Mouse (Mus musculus) limb, embryonic 15.5 days (tissue): ENCODE measurements around the gene Fto. TPM values are rescaled to one million over a fixed set of nuclear protein-coding genes. Genes with fewer than 3 reads are reported as not detected.
A peak's percentile ranks its signal among the peaks of the same experiment; 100 is the strongest.

Experiments used
- ATAC-seq: fragments of 200-750 bp; cut with Nextera tagmentation; 2 replicates; pipeline ENCODE4 v1.8.0; 2017; ENCODE audit warnings: low read depth, moderate TSS enrichment; ENCODE audit not compliant: insufficient number of reproducible peaks, low FRiP score, low TSS enrichment
- H3K27ac ChIP-seq: fragments of 300-500 bp; sonication (generic); 2 replicates; pipeline ENCODE4 v1.5.1; 2015; ENCODE audit warnings: moderate library complexity, mild to moderate bottlenecking, inconsistent platforms
- H3K27me3 ChIP-seq: fragments of 300-500 bp; sonication (generic); 2 replicates; pipeline ENCODE4 v1.6.1; 2015; ENCODE audit warnings: inconsistent platforms
- H3K36me3 ChIP-seq: fragments of 300-500 bp; sonication (generic); 2 replicates; pipeline ENCODE4 v1.6.1; 2015; ENCODE audit warnings: inconsistent platforms
- H3K4me1 ChIP-seq: fragments of 300-500 bp; sonication (generic); 2 replicates; pipeline ENCODE4 v1.6.1; 2015; ENCODE audit warnings: inconsistent platforms
- H3K4me2 ChIP-seq: fragments of 300-500 bp; sonication (generic); 2 replicates; pipeline ENCODE4 v1.6.1; 2015; ENCODE audit warnings: mild to moderate bottlenecking, inconsistent platforms
- H3K4me3 ChIP-seq: fragments of 300-500 bp; sonication (generic); 2 replicates; pipeline ENCODE4 v1.5.1; 2015; ENCODE audit warnings: mild to moderate bottlenecking, inconsistent platforms
- H3K9ac ChIP-seq: fragments of 300-500 bp; sonication (generic); 2 replicates; pipeline ENCODE4 v1.6.1; 2015; ENCODE audit warnings: inconsistent platforms
- H3K9me3 ChIP-seq: fragments of 300-500 bp; sonication (generic); 2 replicates; pipeline ENCODE4 v1.6.1; 2016; ENCODE audit warnings: inconsistent platforms
- WGBS: fragments of 180-500 bp; shearing (Covaris S2); methylation state at CpG from one replicate; pipeline ENCODE4 v1.1.7; 2015; 5-methylcytosine and 5-hydroxymethylcytosine counted together
- polyA plus RNA-seq: library from polyadenylated mRNA; unstranded; fragments of >200 nt; fragmentation: Nextera tagmentation; extraction: Ambion mirVana; gene quantifications from 2 replicates; pipeline ENCODE4 v1.2.1, GENCODE M21; 2015

Fto gene
- polyA plus RNA-seq, 1 experiment from 2014 or later, result 97.1 TPM

DNA sequence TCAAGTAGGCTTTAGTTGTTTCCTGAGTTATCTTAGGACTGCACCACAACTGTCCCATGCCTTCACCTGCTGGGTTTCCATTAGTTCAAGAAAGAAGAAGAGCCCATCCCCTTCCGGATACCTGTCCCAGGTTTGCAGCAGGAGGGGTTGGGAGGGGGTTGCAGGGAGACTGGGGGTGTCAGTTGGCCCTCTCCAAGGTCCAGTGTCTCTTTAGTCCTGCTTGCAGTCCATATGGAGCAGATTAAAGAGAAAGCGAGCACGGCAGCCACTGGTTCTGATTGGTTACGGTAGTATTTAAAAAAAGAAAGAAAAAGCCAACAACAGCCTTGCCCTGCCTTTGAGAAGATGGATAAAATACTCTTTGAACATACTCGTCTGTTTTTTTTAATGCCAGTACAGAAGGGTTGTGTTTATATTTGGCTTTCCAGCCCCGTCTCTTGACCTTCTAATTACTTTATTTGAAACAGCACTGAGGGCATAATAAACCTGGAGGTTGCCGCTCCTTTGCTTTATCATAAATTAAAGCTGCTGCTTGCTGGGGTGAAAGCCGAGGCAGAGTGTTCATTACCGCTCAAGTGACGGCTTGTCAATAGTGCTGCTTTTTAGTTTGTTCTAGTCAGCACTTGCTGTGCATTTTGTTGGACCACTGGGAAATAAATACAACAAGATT is 279.2 kb downstream of the Fto start:
- H3K27ac ChIP-seq, result no peak overlapping the region
- H3K9ac ChIP-seq, result no peak overlapping the region
- H3K4me2 ChIP-seq, result peak overlapping the region; percentile 33
- ATAC-seq, result no peak
- 0 out of 2 replicates have a peak, but pooled peaks cover 3% of the 10 kb centered on the region for H3K36me3 ChIP-seq
- 13% methylated on average over 10 of the region's 10 CpGs for WGBS
- peaks cover 12% of the 10 kb centered on the region; the same call in 1 of the 2 replicates for H3K4me1 ChIP-seq
- no peak overlapping the region for H3K4me3 ChIP-seq
- H3K9me3 ChIP-seq, result no peaks in the 10 kb centered on the region
- peaks cover 4% of the 10 kb centered on the region; the same call in 1 of the 2 replicates for H3K27me3 ChIP-seq

DNA sequence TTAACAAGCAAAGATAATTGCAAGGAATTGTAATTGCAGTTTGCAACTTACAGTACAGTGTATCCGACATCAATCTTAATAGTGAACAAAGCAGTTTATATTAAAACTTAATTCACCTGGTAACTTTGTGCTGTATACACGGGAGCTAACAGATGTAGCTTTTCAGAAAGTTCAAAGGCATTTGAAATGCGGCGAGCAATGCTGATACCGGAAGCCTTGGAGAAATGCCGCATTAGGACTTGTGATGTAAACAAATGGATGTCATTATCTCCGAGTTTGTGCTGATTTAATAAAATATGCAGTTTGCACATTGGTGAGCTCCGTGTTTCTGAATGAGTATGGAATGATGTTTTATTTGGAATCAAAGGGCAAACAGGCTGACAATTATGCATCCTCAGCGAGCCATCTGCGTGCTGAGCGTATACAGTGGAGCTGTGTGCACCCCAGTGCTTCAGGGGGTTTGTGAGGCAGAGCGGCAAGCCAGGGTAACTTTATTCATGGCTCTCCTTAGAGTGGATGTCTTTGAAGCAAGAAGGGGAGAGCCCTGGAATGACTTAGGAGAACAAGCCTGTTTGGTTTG is 280.0 kb downstream of the Fto start:
- H3K9me3 ChIP-seq, result no peaks in the 10 kb centered on the region
- H3K9ac ChIP-seq, result no peak overlapping the region
- WGBS, result 25% methylated on average over 12 of the region's 12 CpGs
- no peak overlapping the region for H3K4me3 ChIP-seq
- no peak overlapping the region for H3K4me2 ChIP-seq
- H3K4me1 ChIP-seq, result peaks cover 12% of the 10 kb centered on the region; the same call in 1 of the 2 replicates
- ATAC-seq, result no peak
- peaks cover 4% of the 10 kb centered on the region; the same call in 1 of the 2 replicates for H3K27me3 ChIP-seq
- H3K36me3 ChIP-seq, result 0 out of 2 replicates have a peak, but pooled peaks cover 3% of the 10 kb centered on the region
- H3K27ac ChIP-seq, result no peak overlapping the region

DNA sequence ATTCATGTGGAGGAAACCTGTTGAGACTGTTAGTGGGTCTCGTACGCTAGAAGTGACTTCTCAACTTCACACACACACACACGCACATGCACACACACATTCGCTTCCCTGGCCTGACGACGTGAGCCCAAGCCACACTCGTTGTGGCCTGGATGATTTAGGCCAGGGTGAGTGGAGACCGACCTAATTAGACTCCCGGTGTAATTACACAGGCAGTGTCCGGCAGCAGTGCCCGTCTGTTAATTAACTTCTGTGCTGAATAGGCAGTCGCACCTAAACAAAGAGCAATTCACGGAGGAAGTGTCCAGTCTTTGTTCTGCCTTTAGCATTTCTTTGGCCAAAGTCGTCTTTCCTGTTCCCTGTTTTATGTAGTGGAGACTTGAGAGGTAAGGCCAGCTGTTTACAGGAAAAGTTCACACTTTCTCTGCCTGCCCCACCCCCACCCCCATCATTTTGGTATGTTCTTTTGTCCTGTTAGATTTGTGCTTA is 286.1 kb downstream of the Fto start:
- Histone ChIP-seq H3K36me3 (0 out of 2 replicates have a peak, but pooled peaks cover 3% of the 10 kb centered on the region), H3K4me1 (no peaks in the 10 kb centered on the region), H3K27me3 (no peaks in the 10 kb centered on the region; the same call in 1 of the 2 replicates), H3K9ac (no peak overlapping the region), H3K27ac (no peak overlapping the region), H3K4me2 (no peak overlapping the region), H3K4me3 (no peak overlapping the region), H3K9me3 (no peaks in the 10 kb centered on the region)
- no peak for ATAC-seq
- 43% methylated on average over 14 of the region's 14 CpGs for WGBS

DNA sequence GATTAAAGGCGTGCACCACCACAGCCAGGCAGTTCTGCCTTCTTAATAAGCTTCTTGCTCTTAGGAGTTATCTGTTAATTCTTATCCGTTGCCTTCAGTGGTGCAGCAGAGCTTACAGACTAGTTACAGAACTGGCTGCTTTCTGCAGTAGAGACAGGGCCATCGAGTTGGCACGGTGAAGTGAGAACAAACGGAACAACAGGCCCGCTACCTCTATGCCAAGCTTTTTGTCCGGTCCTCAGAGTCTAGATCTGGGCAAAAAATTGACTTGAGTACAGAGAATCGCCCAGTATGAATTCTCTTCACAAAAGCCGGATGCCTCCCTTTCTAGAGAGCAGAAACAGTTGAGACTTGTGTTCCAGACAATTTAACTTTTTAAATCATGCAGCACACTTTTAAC is 290.4 kb downstream of the Fto start:
- ATAC-seq, result no peak
- no peak overlapping the region for H3K27ac ChIP-seq
- H3K9ac ChIP-seq, result no peak overlapping the region
- no peak overlapping the region for H3K4me2 ChIP-seq
- no peaks in the 10 kb centered on the region for H3K36me3 ChIP-seq
- WGBS, result 93% methylated on average over 9 of the region's 9 CpGs
- no peaks in the 10 kb centered on the region for H3K27me3 ChIP-seq
- peaks cover 4% of the 10 kb centered on the region; the same call in 1 of the 2 replicates for H3K4me1 ChIP-seq
- no peaks in the 10 kb centered on the region for H3K9me3 ChIP-seq
- H3K4me3 ChIP-seq, result no peak overlapping the region

DNA sequence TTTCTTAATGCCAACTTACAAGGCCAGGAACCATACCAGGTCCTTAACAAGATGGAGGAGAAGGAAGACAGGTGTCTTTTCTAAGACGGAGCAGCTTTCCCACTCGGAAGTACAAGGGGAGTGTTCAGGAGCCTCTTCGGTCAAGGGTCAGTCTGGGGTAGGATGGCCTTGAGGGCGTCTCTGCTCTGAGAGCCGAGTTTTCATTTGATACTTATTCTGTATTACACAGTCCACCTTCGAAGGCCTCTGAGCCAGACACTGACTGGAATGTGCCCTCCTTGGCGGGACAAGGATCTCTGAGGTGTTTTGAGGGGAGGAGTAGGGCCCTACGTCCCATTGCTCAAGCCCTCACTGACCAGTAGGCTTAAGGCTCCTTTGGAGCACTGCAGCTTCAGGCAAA is 292.6 kb downstream of the Fto start:
- H3K27me3 ChIP-seq, result peaks cover 12% of the 10 kb centered on the region
- H3K27ac ChIP-seq, result no peak overlapping the region
- H3K9me3 ChIP-seq, result no peaks in the 10 kb centered on the region

DNA sequence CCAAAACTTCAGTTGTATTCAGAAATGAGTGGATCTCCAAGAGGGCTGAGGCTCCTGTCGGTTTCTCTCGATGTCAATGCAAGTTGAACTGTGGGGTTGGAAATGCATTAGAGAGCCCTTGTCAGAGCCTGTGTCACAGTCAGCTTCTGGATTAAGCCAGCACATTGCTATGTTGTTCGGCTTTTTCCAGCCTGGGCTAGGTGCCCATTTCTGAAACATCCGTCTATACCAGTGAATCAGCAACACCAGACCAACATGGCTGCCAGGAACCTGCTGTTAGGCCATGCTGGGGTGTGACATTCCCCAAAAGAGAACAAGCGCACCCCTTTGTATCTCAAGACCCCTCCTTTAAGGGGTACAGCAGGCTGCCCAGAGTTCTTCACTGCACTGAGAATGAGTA is 293.8 kb downstream of the Fto start:
- peaks cover 18% of the 10 kb centered on the region for H3K4me1 ChIP-seq
- no peak for ATAC-seq
- peaks cover 19% of the 10 kb centered on the region for H3K27me3 ChIP-seq
- H3K36me3 ChIP-seq, result no peaks in the 10 kb centered on the region
- H3K27ac ChIP-seq, result no peak overlapping the region
- H3K4me2 ChIP-seq, result no peak overlapping the region
- no peak overlapping the region for H3K4me3 ChIP-seq
- 77% methylated on average over 5 of the region's 5 CpGs for WGBS
- H3K9ac ChIP-seq, result no peak overlapping the region
- no peaks in the 10 kb centered on the region for H3K9me3 ChIP-seq

More for the DNA sequence above, 292.6 kb downstream of the Fto start:
- WGBS, result 69% methylated on average over 8 of the region's 8 CpGs
- no peak overlapping the region for H3K4me2 ChIP-seq
- H3K36me3 ChIP-seq, result no peaks in the 10 kb centered on the region
- H3K4me3 ChIP-seq, result no peak overlapping the region
- no peak overlapping the region for H3K9ac ChIP-seq
- ATAC-seq, result no peak
- H3K4me1 ChIP-seq, result peaks cover 6% of the 10 kb centered on the region

DNA sequence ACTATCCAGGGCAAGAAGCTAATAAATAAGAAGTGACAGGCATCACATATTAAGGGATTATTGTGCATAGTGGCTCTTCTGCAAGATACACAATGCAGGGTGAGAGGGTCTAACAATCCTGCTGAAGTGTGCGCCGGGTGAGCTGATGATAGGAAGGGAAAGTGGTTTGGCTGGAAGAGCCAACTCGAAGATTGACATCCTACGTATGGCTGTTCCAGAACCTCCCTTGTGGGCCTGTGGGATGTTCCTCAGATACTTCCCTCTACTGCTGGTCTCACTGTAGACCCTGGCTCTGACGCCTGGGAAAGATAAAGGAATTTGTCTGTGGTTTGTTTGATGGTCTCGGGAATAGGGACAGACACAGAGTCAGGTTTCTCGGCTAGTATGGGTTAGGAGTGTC is 297.9 kb downstream of the Fto start:
- no peak for ATAC-seq
- Histone ChIP-seq H3K9ac (no peak overlapping the region), H3K9me3 (no peaks in the 10 kb centered on the region), H3K27me3 (peaks cover 23% of the 10 kb centered on the region), H3K36me3 (no peaks in the 10 kb centered on the region), H3K27ac (no peak overlapping the region), H3K4me2 (no peak overlapping the region), H3K4me1 (peaks cover 46% of the 10 kb centered on the region), H3K4me3 (no peak overlapping the region)
- WGBS, result 42% methylated on average over 7 of the region's 7 CpGs

DNA sequence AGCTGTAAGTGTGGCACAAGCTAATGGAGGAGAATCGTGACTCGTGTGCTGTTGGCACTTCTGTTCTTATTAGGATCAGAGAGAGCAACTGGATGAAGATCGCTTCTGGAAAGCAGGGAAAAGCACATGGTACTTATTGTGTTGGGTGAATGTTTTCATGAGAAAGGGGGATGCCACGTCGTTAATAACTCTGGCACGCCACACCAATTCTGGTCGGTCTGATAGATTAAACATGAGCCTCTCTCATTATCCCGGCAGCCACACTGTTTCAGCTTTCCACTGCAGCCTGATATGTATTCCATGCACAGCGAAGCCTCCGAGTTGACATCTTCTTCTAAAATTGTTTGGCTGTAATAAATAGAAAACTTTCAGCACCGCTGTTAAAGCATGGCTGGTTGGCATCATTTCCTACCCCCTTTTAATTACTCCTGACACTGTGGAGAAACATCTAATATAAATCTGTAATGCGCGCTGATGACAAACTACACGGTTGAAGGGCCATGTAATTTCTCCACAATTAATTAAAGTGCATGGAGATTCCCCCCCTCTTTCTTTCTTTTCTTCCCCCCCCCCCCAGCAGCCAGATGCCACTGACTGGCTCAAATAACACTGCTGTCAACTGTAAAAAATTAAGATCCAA is 298.5 kb downstream of the Fto start:
- Histone ChIP-seq H3K36me3 (no peaks in the 10 kb centered on the region), H3K4me2 (no peak overlapping the region), H3K9me3 (no peaks in the 10 kb centered on the region), H3K4me3 (no peak overlapping the region), H3K27ac (no peak overlapping the region), H3K4me1 (peaks cover 47% of the 10 kb centered on the region), H3K9ac (no peak overlapping the region), H3K27me3 (peaks cover 28% of the 10 kb centered on the region)
- ATAC-seq, result no peak
- WGBS, result 41% methylated on average over 14 of the region's 14 CpGs

DNA sequence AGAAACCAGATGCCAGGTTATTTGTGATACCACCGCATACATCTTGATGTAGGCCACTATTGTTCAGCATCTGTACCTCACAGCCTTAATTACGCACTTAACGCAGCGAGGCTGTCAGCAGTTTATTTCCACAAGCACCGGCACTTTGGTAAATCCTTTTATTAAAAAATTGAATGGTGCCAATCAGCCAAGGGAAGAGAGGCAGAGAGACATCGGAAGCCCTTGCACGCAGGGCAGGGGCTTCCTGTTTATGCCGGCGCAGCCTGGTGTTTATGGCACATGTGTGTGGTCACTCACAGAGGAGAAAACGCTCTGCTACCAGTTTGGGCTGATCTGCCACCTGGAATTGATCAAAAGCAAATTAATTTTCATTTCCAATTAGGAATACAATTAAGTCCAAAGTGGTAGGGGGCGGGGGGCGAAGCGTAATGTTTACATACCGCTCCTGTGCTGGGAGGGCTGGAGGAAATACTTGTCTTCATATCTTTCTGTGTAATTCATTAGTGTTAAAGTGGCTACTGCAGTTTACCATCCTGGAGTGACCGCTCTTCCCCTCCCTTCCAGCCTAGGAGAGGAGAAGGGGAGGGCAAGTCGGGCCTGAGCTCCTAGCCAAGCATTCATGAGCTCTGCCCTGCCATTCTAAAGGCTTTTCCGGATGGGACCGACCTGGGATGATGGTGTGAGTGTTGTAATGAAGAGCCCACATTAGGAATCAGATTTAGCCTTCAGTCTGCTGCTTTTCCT is 299.2 kb downstream of the Fto start:
- ATAC-seq, result no peak
- H3K27ac ChIP-seq, result no peak overlapping the region
- WGBS, result 39% methylated on average over 18 of the region's 18 CpGs
- H3K4me1 ChIP-seq, result peaks cover 47% of the 10 kb centered on the region
- H3K9ac ChIP-seq, result no peak overlapping the region
- H3K4me2 ChIP-seq, result no peak overlapping the region
- no peaks in the 10 kb centered on the region for H3K36me3 ChIP-seq
- no peak overlapping the region for H3K4me3 ChIP-seq
- H3K9me3 ChIP-seq, result no peaks in the 10 kb centered on the region
- H3K27me3 ChIP-seq, result peaks cover 35% of the 10 kb centered on the region

DNA sequence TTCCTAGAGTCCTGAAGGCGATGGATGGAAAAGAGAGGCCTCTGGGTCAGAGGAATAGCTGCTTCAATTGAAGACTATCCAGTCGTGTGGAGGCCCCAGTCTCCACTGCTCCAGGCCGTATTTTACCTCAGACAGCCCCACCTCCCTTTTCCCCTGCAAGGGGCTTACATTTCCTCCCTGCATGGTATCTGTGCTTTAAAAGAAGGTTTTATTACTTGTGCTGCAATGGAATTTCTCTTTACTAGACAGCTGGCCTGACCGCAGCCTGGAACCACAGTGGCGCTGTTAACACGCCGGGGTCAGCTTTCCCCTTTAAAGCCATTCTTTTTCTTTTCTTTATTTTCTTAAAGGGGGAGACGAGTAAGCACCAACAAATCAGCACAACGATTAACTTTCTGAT is 300.3 kb downstream of the Fto start:
- Histone ChIP-seq H3K27ac (no peak overlapping the region), H3K4me3 (no peak overlapping the region), H3K27me3 (peaks cover 45% of the 10 kb centered on the region), H3K9ac (no peak overlapping the region), H3K9me3 (no peaks in the 10 kb centered on the region), H3K4me2 (no peak overlapping the region), H3K4me1 (peaks cover 47% of the 10 kb centered on the region), H3K36me3 (no peaks in the 10 kb centered on the region)
- ATAC-seq, result peak; percentile 48; the same call in 1 of the 2 replicates
- 22% methylated on average over 9 of the region's 9 CpGs for WGBS

DNA sequence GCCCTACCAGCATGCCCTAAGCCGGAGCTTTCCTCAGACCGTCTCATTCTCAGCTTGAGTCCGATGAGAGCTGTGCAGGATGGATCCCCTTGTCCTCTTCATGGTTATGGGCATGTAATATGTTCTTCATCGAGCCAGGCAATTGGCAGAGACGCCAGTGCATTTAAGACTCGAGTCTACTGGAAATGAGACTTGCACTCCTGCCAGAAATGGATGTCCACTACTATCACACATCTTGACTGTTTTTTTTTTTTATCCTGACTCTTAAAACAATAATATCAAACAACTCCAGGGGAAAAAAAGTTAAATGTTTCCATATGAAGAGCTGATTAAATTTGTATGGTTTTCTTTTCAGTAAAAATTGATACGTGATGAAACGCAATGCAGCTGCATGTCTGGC is 301.9 kb downstream of the Fto start:
- no peak for ATAC-seq
- Histone ChIP-seq H3K36me3 (no peaks in the 10 kb centered on the region), H3K4me3 (no peak overlapping the region), H3K27ac (no peak overlapping the region), H3K27me3 (peaks cover 53% of the 10 kb centered on the region), H3K9me3 (no peaks in the 10 kb centered on the region), H3K9ac (no peak overlapping the region), H3K4me2 (no peak overlapping the region), H3K4me1 (peaks cover 47% of the 10 kb centered on the region)
- WGBS, result 42% methylated on average over 8 of the region's 8 CpGs
